17 mouse cellular contexts compared by ENCODE assay signal in genomic region chr6:133988011-133988410, GRCm38 (mm10). TPM values are rescaled to one million over a fixed set of nuclear protein-coding genes. Genes with fewer than 3 reads are reported as not detected.
A peak's percentile ranks its signal among the peaks of the same experiment; 100 is the strongest.
DNase-seq lines count a peak whose midpoint lies in the region; ATAC-seq and TF ChIP-seq lines count a peak whose summit lies in the region.
"Had no signal": no experiment of that assay in that cellular context is flagged by ENCODE, and none has a peak within 500 bp of the region (broad histone marks: within the 10 kb centered on the region; RNA-seq: fewer than 3 reads in every experiment).

No protein-coding gene starts in this region.

- H3K36me3 ChIP-seq in hindbrain, embryonic 12.5 days = no peaks in the 10 kb centered on the region
- H3K36me3 ChIP-seq in hindbrain, embryonic 13.5 days = no peaks in the 10 kb centered on the region
- H3K36me3 ChIP-seq: liver, embryonic 15.5 days had no signal

- intact Hi-C loops in heart, postnatal 10 days (cut with DNase I) = loop anchor here (1.0 kb wide), 1 partner anchor 38 kb away; no protein-coding TSS in a partner anchor

- no peak for TF ChIP-seq POLR2A in lung, adult 2 months (IDR thresholded peaks at IDR 0.05; ENCODE audit: borderline replicate concordance, extremely low read depth, low read depth, low read length)

- WGBS in hindbrain, embryonic 12.5 days = 48% methylated on average over 9 of the region's 9 CpGs
- 56% methylated on average over 9 of the region's 9 CpGs for WGBS in hindbrain, embryonic 13.5 days
- 63% methylated on average over 9 of the region's 9 CpGs for WGBS in lung, adult 2 months

- DNase-seq in embryo, embryonic 11 days = peak; percentile 17
- DNase-seq in embryo, embryonic 10 days (ENCODE audit: low spot score) = no peak
- DNase-seq in lung, postnatal 36 days = peak; percentile 20
- DNase-seq in lung, adult 2 months = no peak
- peak; percentile 33 for DNase-seq in retina, postnatal 1 day
- no peak for DNase-seq in heart, postnatal 10 days
- DNase-seq: adrenal gland, postnatal 14 days; cerebellum, adult 2 months; gastrocnemius, postnatal 10 days; heart, postnatal 36 days; lung, postnatal 14 days; right cerebral cortex, postnatal 14 days had no signal

- H3K4me1 ChIP-seq in hindbrain, embryonic 12.5 days = peaks cover 11% of the 10 kb centered on the region
- H3K4me1 ChIP-seq in hindbrain, embryonic 13.5 days (replicated peaks) = 0 out of 2 replicates have a peak, but pooled peaks cover 9% of the 10 kb centered on the region
- no peaks in the 10 kb centered on the region for H3K4me1 ChIP-seq in lung, adult 2 months (ENCODE audit: control insufficient read depth, insufficient read depth, low read length)
- H3K4me1 ChIP-seq: liver, embryonic 15.5 days had no signal

- 0 out of 2 replicates have a peak, but pooled peaks have one; percentile 7 for ATAC-seq in hindbrain, embryonic 12.5 days (ENCODE audit: low FRiP score)
- ATAC-seq in hindbrain, embryonic 13.5 days (ENCODE audit: low FRiP score) = no peak
- ATAC-seq: CD4-positive, CD25-positive, alpha-beta regulatory T cell, adult 4 months had no signal

- no peak overlapping the region for H3K4me3 ChIP-seq in hindbrain, embryonic 12.5 days
- no peak overlapping the region for H3K4me3 ChIP-seq in hindbrain, embryonic 13.5 days
- no peak overlapping the region for H3K4me3 ChIP-seq in lung, adult 2 months (replicated peaks; ENCODE audit: extremely low read depth, low read depth, low read length)
- H3K4me3 ChIP-seq: liver, embryonic 15.5 days had no signal

- no peak for TF ChIP-seq CTCF in lung, adult 2 months (IDR thresholded peaks at IDR 0.05; ENCODE audit: insufficient read depth, low read length)

- H3K9ac ChIP-seq in hindbrain, embryonic 12.5 days = no peak overlapping the region
- no peak overlapping the region for H3K9ac ChIP-seq in hindbrain, embryonic 13.5 days
- H3K9ac ChIP-seq: liver, embryonic 15.5 days had no signal

- H3K27ac ChIP-seq in hindbrain, embryonic 12.5 days = no peak overlapping the region
- no peak overlapping the region for H3K27ac ChIP-seq in hindbrain, embryonic 13.5 days
- H3K27ac ChIP-seq: liver, embryonic 15.5 days had no signal

- H3K27me3 ChIP-seq in hindbrain, embryonic 12.5 days = no peaks in the 10 kb centered on the region
- H3K27me3 ChIP-seq in hindbrain, embryonic 13.5 days = 0 out of 2 replicates have a peak, but pooled peaks cover 2% of the 10 kb centered on the region
- H3K27me3 ChIP-seq: liver, embryonic 15.5 days had no signal

- no peaks in the 10 kb centered on the region for H3K9me3 ChIP-seq in hindbrain, embryonic 12.5 days (replicated peaks)
- no peaks in the 10 kb centered on the region for H3K9me3 ChIP-seq in hindbrain, embryonic 13.5 days
- H3K9me3 ChIP-seq: liver, embryonic 15.5 days had no signal

- no peak overlapping the region for H3K4me2 ChIP-seq in hindbrain, embryonic 12.5 days (replicated peaks)
- H3K4me2 ChIP-seq in hindbrain, embryonic 13.5 days = no peak overlapping the region
- H3K4me2 ChIP-seq: heart, embryonic 11.5 days; liver, embryonic 15.5 days had no signal

RNA-seq across cellular contexts. Expression of gene Etv6, which starts 47.5 kb away (rescaled TPM):
- 11.7 and 13.1 TPM in 2 replicates for polyA plus RNA-seq in hindbrain, embryonic 12.5 days (2016; fragmentation: Nextera tagmentation; extraction: Ambion mirVana)
- 5.9 and 6.4 TPM in 2 replicates for polyA plus RNA-seq in hindbrain, embryonic 13.5 days (2015; fragmentation: Nextera tagmentation; extraction: Ambion mirVana)
- 20.9 and 25.9 TPM in 2 replicates for polyA plus RNA-seq in lung, adult 2 months (2012; rRNA removed)
- total RNA-seq in heart, postnatal 10 days (2021) = 10 to 100 TPM; 15.5 to 21.9 TPM

Comparison
In these comparisons a context has a peak if more than half of its experiments do, and no peak if none do; other contexts are left out.
1. DNase-seq: peak in embryo, embryonic 11 days (single experiment), lung, postnatal 36 days (single experiment) and retina, postnatal 1 day (single experiment); none in embryo, embryonic 10 days (single experiment), lung, adult 2 months (single experiment) and heart, postnatal 10 days (0 of 2).